Mouse (Mus musculus): ENCODE results near the gene Atoh8. TPM values are rescaled to one million over a fixed set of nuclear protein-coding genes. Genes with fewer than 3 reads are reported as not detected.
A peak's percentile ranks its signal among the peaks of the same experiment; 100 is the strongest.

Atoh8 gene
- total and polyA plus RNA-seq, 3 experiments: 11.0 to 13.5 (median 12.7) TPM

GRCm38 (mm10) chr6:72232870-72233269, 2.5 kb downstream of the Atoh8 start:
- no peak for TF ChIP-seq EP300 (IDR thresholded peaks at IDR 0.05; ENCODE audit: insufficient read depth, low read depth, low read length)
- no peak for TF ChIP-seq POLR2A (IDR thresholded peaks at IDR 0.05; ENCODE audit: insufficient read depth, low read depth, low read length)
- TF ChIP-seq CTCF (IDR thresholded peaks at IDR 0.05): no peak
- H3K4me3 ChIP-seq: peak overlapping the region; percentile 3; the same call in 1 of the 2 replicates
- no peaks in the 10 kb centered on the region for H3K36me3 ChIP-seq (ENCODE audit: control insufficient read depth, insufficient read depth, low read length)
- no peaks in the 10 kb centered on the region for H3K27me3 ChIP-seq (ENCODE audit: control insufficient read depth, insufficient read depth, low read length)
- intact Hi-C loops (cut with DNase I): no loop called here
- H3K9ac ChIP-seq (ENCODE audit: low read depth, low read length): peak overlapping the region; percentile 4
- H3K27ac ChIP-seq: no peak overlapping the region
- H3K79me2 ChIP-seq (replicated peaks; ENCODE audit: control insufficient read depth, insufficient read depth, low read length): peaks cover 1% of the 10 kb centered on the region
- 80% methylated on average over 5 of the region's 5 CpGs for WGBS
- peaks cover 22% of the 10 kb centered on the region for H3K4me1 ChIP-seq (ENCODE audit: control insufficient read depth, insufficient read depth, low read length)
- no peak for DNase-seq

DNA sequence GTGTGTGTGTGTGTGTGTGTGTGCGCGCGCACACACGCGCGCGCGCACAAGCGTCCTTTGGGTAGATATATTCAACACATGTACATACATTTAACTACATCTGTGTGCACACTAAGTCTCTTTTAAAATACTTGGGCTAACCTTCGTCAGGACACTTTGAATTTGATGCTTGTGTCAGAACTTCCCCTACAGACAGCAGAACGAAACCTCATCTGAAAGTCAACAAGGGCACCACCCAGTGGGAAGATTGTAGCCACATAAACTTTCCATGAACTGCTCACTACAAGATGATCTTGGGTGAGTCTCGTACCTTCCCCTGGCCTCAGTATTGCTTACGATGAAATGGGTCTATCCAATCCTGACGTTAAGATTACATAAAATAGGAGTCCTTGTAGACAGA, 3.0 kb downstream of the Atoh8 start:
- Histone ChIP-seq H3K9ac (ENCODE audit: low read depth, low read length) (no peak overlapping the region; the same call in 1 of the 2 replicates), H3K27ac (no peak overlapping the region), H3K4me3 (peak overlapping the region; percentile 3; the same call in 1 of the 2 replicates), H3K36me3 (ENCODE audit: control insufficient read depth, insufficient read depth, low read length) (no peaks in the 10 kb centered on the region), H3K79me2 (replicated peaks; ENCODE audit: control insufficient read depth, insufficient read depth, low read length) (peaks cover 4% of the 10 kb centered on the region), H3K27me3 (ENCODE audit: control insufficient read depth, insufficient read depth, low read length) (no peaks in the 10 kb centered on the region), H3K4me1 (ENCODE audit: control insufficient read depth, insufficient read depth, low read length) (peaks cover 22% of the 10 kb centered on the region)
- 86% methylated on average over 14 of the region's 14 CpGs for WGBS
- no peak for TF ChIP-seq EP300 (IDR thresholded peaks at IDR 0.05; ENCODE audit: insufficient read depth, low read depth, low read length)
- TF ChIP-seq CTCF (IDR thresholded peaks at IDR 0.05): peak; percentile 49
- DNase-seq: no peak
- intact Hi-C loops (cut with DNase I): no loop called here

DNA sequence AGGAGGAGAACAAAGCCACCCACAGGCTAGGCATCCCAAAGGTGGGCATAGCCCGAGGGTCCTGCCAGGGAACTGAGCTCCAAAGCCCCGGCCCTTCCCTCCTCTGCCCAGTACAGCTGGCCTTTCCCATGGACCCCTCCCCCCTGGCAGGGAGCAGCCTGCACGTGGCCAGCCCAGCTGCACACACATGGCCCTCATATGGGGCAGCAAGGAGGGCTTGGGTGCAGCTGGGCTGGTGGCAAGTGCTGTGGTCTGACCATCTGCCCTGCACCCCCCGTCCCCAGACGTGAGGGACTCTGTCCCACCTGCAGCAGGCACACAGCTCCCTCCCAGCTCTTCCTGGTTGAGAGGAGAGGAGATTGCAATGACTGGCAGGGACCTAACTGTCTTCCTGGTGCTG, 4.5 kb downstream of the Atoh8 start:
- no peak overlapping the region for H3K4me3 ChIP-seq
- H3K36me3 ChIP-seq (ENCODE audit: control insufficient read depth, insufficient read depth, low read length): no peaks in the 10 kb centered on the region
- DNase-seq: no peak
- 0 out of 2 replicates have a peak overlapping the region, but pooled peaks have one; percentile 8 for H3K9ac ChIP-seq (ENCODE audit: low read depth, low read length)
- no peaks in the 10 kb centered on the region for H3K27me3 ChIP-seq (ENCODE audit: control insufficient read depth, insufficient read depth, low read length)
- intact Hi-C loops (cut with DNase I): no loop called here
- H3K27ac ChIP-seq: no peak overlapping the region
- peaks cover 5% of the 10 kb centered on the region for H3K79me2 ChIP-seq (replicated peaks; ENCODE audit: control insufficient read depth, insufficient read depth, low read length)
- peaks cover 15% of the 10 kb centered on the region for H3K4me1 ChIP-seq (ENCODE audit: control insufficient read depth, insufficient read depth, low read length)
- 56% methylated on average over 5 of the region's 5 CpGs for WGBS
- TF ChIP-seq EP300 (IDR thresholded peaks at IDR 0.05; ENCODE audit: insufficient read depth, low read depth, low read length): no peak
- no peak for TF ChIP-seq POLR2A (IDR thresholded peaks at IDR 0.05; ENCODE audit: insufficient read depth, low read depth, low read length)
- no peak for TF ChIP-seq CTCF (IDR thresholded peaks at IDR 0.05)

DNA sequence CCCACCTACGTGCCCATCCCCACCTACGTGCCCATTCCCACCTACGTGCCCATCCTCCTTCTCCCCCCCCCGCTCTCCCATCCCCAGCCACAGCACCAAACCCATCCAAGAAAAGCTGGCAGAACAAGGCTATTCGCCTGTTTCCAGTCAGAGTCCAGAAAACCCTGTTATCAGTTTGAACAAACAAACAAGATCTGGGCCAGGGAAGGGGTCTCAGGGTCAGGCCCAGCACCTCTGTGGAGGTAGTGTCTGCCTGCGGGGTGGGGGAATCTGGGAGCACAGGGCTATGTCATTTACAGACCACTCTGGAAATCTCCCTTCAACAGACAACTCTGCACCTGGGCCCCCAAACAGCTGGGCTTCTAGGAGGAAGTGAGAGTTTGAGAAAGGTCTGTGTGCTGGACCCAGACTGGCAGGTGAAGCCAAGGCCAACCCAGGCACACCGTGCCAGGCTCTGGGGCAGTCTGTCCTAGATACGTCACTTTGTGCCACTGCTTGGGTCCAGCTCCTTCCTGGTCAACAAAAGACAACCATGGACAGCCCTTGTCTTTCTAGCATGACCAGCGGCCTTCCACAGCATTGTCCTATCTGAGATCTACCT, 7.6 kb downstream of the Atoh8 start:
- no peak for DNase-seq
- peaks cover 13% of the 10 kb centered on the region for H3K4me1 ChIP-seq (ENCODE audit: control insufficient read depth, insufficient read depth, low read length)
- H3K27me3 ChIP-seq (ENCODE audit: control insufficient read depth, insufficient read depth, low read length): no peaks in the 10 kb centered on the region
- no peak overlapping the region for H3K27ac ChIP-seq
- intact Hi-C loops (cut with DNase I): no loop called here
- peaks cover 5% of the 10 kb centered on the region for H3K79me2 ChIP-seq (replicated peaks; ENCODE audit: control insufficient read depth, insufficient read depth, low read length)
- H3K36me3 ChIP-seq (ENCODE audit: control insufficient read depth, insufficient read depth, low read length): no peaks in the 10 kb centered on the region
- WGBS: 73% methylated on average over 9 of the region's 9 CpGs
- H3K9ac ChIP-seq (ENCODE audit: low read depth, low read length): no peak overlapping the region
- no peak for TF ChIP-seq EP300 (IDR thresholded peaks at IDR 0.05; ENCODE audit: insufficient read depth, low read depth, low read length)
- TF ChIP-seq CTCF (IDR thresholded peaks at IDR 0.05): no peak
- no peak for TF ChIP-seq POLR2A (IDR thresholded peaks at IDR 0.05; ENCODE audit: insufficient read depth, low read depth, low read length)
- H3K4me3 ChIP-seq: no peak overlapping the region

- H3K4me1 ChIP-seq (ENCODE audit: control insufficient read depth, insufficient read depth, low read length): peaks cover 17% of the 10 kb centered on the region
- no peak overlapping the region for H3K27ac ChIP-seq
- no peak for DNase-seq
- peaks cover 5% of the 10 kb centered on the region for H3K79me2 ChIP-seq (replicated peaks; ENCODE audit: control insufficient read depth, insufficient read depth, low read length)
- TF ChIP-seq EP300 (IDR thresholded peaks at IDR 0.05; ENCODE audit: insufficient read depth, low read depth, low read length) (no peak), CTCF (IDR thresholded peaks at IDR 0.05) (no peak), POLR2A (IDR thresholded peaks at IDR 0.05; ENCODE audit: insufficient read depth, low read depth, low read length) (no peak)
- 92% methylated on average over 4 of the region's 4 CpGs for WGBS
- H3K9ac ChIP-seq (ENCODE audit: low read depth, low read length): no peak overlapping the region
- no peaks in the 10 kb centered on the region for H3K36me3 ChIP-seq (ENCODE audit: control insufficient read depth, insufficient read depth, low read length)
- no peaks in the 10 kb centered on the region for H3K27me3 ChIP-seq (ENCODE audit: control insufficient read depth, insufficient read depth, low read length)
- intact Hi-C loops (cut with DNase I): no loop called here
- H3K4me3 ChIP-seq: no peak overlapping the region
Observed at GRCm38 (mm10) chr6:72227011-72227410, 8.4 kb downstream of the Atoh8 start.

- no peak overlapping the region for H3K4me3 ChIP-seq
- H3K27me3 ChIP-seq (ENCODE audit: control insufficient read depth, insufficient read depth, low read length): no peaks in the 10 kb centered on the region
- 70% methylated on average over 3 of the region's 3 CpGs for WGBS
- TF ChIP-seq POLR2A (IDR thresholded peaks at IDR 0.05; ENCODE audit: insufficient read depth, low read depth, low read length): no peak
- no peak for TF ChIP-seq EP300 (IDR thresholded peaks at IDR 0.05; ENCODE audit: insufficient read depth, low read depth, low read length)
- no peak overlapping the region for H3K9ac ChIP-seq (ENCODE audit: low read depth, low read length)
- H3K79me2 ChIP-seq (replicated peaks; ENCODE audit: control insufficient read depth, insufficient read depth, low read length): peaks cover 4% of the 10 kb centered on the region
- peaks cover 14% of the 10 kb centered on the region for H3K4me1 ChIP-seq (ENCODE audit: control insufficient read depth, insufficient read depth, low read length)
- H3K36me3 ChIP-seq (ENCODE audit: control insufficient read depth, insufficient read depth, low read length): no peaks in the 10 kb centered on the region; the same call in 1 of the 2 replicates
- DNase-seq: no peak
- H3K27ac ChIP-seq: no peak overlapping the region
- intact Hi-C loops (cut with DNase I): no loop called here
Observed at GRCm38 (mm10) chr6:72225686-72226085, 9.7 kb downstream of the Atoh8 start.
